Mouse (Mus musculus): Measurements from ENCODE around the gene Xrcc5.
A peak's percentile ranks its signal among the peaks of the same experiment; 100 is the strongest.

The Xrcc5 gene

DNA sequence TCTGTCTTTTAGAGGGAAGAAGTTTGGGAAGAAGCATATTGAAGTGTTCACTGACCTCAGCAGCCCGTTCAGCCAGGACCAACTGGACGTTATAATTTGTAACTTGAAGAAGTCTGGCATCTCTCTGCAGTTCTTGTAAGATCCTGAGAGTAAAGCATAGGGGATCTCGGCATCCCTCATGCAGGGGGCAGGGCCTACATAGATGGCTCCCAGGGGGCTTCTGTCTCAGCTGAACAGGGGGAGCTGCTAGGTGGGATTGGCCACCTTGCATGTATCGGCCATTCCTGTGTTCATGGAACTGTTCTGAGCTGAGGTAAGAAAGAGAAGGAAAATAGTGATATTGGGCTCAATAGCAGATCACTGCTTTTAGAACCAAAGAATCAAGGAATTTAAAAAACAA, 8.2 kb downstream of the Xrcc5 start:
- no peak for DNase-seq (ENCODE audit: low spot score)

DNA sequence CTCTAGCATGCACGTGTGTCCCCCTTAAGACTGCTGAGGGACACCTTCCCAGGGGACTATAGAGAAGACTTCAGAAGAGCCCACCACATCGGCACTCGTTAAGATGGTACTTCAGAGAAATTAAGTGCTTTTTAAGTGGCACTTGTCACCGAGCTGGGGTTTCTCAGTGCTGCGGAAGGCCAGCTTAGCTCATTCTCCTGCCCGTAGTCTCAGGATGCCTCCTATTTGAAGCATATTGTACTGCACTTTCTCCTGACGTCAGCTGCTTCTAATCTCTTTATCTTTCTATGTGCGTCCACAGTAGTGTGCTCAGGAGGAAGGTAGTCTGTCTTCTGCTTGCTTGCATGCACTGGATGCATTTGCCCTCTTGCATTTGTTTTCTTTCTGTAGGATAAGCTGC, 9.2 kb downstream of the Xrcc5 start:
- DNase-seq (ENCODE audit: low spot score): no peak

- no peak for DNase-seq (ENCODE audit: low spot score)
Measured at GRCm38 (mm10) chr1:72316901-72317300, 9.7 kb downstream of the Xrcc5 start.

GRCm38 (mm10) chr1:72320759-72321158, 13.5 kb downstream of the Xrcc5 start:
- DNase-seq (ENCODE audit: low spot score): no peak

- no peak for DNase-seq (ENCODE audit: low spot score)
Measured at GRCm38 (mm10) chr1:72323248-72323647, 16.0 kb downstream of the Xrcc5 start.

- no peak for DNase-seq (ENCODE audit: low spot score)
Measured at GRCm38 (mm10) chr1:72326162-72326821, 19.1 kb downstream of the Xrcc5 start.

- no peak for DNase-seq (ENCODE audit: low spot score)
Measured at GRCm38 (mm10) chr1:72334807-72335206, 27.6 kb downstream of the Xrcc5 start.

GRCm38 (mm10) chr1:72336780-72337179, 29.6 kb downstream of the Xrcc5 start:
- DNase-seq (ENCODE audit: low spot score): no peak

- DNase-seq (ENCODE audit: low spot score): no peak
Measured at GRCm38 (mm10) chr1:72338341-72338740, 31.1 kb downstream of the Xrcc5 start.

DNA sequence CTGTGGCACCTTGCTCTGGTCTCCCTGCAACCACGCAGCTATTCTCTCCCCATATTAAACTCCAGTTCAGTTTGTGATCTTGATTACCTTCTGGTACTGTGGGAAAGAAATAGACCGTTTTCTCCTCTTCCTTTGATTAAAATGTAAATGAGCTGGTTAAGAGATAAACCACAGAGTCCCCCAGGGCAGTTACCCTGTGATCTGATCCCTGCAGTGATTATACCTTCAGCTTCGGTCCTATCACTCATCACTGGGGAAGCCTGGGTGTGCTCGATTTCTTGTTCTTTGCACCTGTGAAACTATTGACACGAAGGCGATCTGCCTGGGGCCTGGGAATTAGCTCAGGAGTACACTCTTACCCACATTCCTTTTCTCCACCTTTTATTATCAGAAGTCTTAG, 40.7 kb downstream of the Xrcc5 start:
- no peak for DNase-seq (ENCODE audit: low spot score)

GRCm38 (mm10) chr1:72354856-72355255, 47.6 kb downstream of the Xrcc5 start:
- DNase-seq (ENCODE audit: low spot score): no peak

DNA sequence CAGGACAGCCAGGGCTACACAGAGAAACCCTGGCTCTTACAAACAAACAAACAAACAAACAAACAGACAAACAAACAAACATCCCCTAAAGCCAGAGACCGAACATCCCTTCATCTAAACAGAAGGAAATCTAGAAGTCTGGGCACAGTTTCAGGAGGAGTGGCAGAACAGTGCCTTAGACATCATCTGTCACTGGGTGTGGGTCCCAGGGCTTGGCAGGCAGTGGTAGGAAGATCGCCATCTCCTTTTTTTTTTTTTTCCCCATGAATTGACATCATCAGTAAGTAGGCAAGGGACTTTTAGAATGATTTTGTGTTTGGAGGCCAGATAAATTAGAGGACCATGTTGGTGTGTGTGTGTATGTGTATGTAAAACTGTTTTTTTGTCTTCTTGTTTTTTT, 51.0 kb downstream of the Xrcc5 start:
- DNase-seq (ENCODE audit: low spot score): peak; percentile 18

- DNase-seq (ENCODE audit: low spot score): no peak
Measured at GRCm38 (mm10) chr1:72359462-72359861, 52.2 kb downstream of the Xrcc5 start.

DNA sequence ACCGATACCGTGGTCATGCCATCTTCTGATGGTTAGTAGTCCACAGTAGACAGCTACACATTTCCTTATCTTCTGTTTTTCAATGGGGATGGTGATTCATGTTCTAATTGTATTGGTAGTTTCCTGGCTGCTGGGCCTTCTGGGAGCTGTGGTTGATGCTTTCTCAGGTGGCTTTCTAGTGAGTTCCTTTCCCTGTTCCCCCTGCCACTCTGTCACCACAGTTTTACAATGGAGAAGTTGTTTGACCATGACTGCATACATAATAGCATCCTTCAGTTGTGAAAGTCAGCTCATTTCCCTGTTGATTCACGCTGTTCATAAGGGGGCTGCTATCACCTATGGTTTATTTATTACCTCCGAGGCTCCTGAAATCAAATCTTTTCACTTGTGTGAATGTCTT, 53.6 kb downstream of the Xrcc5 start:
- DNase-seq (ENCODE audit: low spot score): no peak

DNA sequence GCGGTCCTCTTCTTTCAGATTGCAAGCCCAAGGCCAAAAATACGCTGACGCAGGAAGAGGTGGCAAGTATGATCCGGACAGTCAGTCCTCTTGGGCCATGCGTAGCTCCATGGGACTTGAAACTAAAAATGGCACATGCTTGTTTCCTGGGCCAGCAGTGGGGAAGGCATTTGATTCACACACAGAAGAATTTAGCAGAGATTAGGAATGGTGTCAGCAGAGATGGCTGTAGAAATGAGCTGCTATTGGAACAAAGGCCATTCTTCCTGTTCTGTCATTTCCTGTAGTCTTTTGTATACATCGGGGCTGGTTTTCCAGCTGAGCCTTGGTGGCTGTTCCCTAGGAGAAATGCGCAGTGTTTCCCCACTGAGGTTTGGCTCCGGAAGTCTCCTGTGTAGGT, 57.4 kb downstream of the Xrcc5 start:
- no peak for DNase-seq (ENCODE audit: low spot score)

- peak; percentile 86 for DNase-seq (ENCODE audit: low spot score)
Measured at GRCm38 (mm10) chr1:72372512-72372911, 65.3 kb downstream of the Xrcc5 start.

DNA sequence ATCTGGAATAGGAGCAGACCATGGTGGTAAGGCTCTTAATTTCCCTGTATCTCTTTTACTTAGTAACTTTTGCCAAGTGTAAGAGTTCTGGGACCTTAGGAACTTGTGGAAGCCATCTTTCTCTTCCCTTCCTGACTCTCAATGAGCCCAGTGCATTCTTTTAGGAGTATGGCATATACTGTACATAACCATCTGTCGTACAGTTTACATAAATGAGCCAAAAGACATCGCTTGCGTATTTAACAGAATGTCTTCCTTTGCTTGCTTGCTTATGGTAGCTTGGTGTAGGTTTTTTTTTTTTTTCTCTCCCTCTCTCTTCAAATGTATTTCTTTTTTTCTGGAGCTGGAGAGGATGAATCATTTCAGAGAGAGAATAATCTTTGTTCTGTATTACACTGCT, 65.7 kb downstream of the Xrcc5 start:
- DNase-seq (ENCODE audit: low spot score): no peak

DNA sequence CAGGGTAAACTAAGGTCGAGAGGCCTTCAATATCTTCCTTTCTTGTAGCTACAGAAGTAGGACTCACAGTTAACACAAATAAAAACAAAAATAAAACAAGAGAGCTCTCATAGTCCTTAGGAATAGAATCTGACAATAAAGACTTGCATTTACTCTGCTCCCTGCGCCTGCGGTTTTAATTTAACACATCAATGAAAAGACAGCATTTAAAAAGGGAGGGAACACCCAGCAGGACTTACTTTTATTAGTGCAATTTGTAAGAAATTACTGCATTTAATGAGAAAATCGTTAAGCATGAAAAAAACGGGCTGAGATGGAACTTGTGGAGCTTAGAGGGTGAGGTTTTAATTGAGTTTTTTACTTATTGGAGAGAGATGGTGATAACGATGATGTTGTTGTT, 66.4 kb downstream of the Xrcc5 start:
- DNase-seq (ENCODE audit: low spot score): no peak

GRCm38 (mm10) chr1:72374049-72374448, 66.8 kb downstream of the Xrcc5 start:
- no peak for DNase-seq (ENCODE audit: low spot score)

- no peak for DNase-seq (ENCODE audit: low spot score)
Measured at GRCm38 (mm10) chr1:72378151-72378550, 70.9 kb downstream of the Xrcc5 start.

DNA sequence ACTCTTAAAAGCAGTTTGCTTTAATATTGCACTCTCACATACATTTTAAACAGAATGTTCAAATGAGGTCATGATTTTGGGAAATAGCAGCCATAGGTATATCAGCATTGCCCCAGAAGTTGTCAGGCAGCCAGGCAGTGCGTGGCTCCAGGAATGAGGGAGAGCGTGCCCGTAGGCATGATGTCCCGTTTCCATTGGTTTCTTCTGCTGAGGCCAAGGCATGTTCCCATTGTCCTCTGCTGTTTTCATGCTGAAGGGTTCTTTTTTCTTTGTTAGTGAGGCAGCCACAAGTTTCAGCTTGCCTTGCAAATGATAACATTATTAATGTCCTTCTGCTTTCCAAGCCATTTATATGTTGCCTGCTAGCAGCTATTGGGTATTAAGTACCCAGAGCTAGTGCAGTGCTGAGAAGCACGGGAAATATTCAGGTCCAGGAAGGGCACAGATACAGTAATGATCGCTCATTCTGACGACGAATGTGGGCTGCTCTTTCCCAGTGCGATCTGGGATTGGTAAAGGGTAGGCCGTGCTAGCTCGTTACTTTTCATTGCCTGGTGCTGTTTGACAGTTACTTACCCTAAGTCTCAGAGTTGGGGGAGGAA, 72.6 kb downstream of the Xrcc5 start:
- DNase-seq (ENCODE audit: low spot score): no peak

GRCm38 (mm10) chr1:72380544-72380943, 73.3 kb downstream of the Xrcc5 start:
- DNase-seq (ENCODE audit: low spot score): no peak

DNA sequence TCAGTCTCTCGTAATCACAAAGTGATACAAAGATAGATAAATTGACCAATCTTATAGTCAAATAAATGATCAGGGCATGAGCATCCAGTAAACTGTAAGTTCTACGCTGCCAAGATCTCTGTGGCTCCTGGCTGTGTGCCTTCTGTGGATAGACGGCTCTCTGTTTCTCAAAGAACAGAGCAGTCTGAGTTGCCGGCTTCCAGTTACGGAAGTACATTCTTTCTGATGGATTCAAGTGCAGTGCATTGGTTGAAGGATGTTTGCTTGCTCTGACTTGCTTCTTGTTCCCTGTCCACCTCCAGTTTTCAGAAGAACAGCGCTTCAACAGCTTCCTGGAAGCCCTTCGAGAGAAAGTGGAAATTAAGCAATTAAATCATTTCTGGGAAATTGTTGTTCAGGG, 75.8 kb downstream of the Xrcc5 start:
- no peak for DNase-seq (ENCODE audit: low spot score)

- no peak for DNase-seq (ENCODE audit: low spot score)
Measured at GRCm38 (mm10) chr1:72383651-72384050, 76.4 kb downstream of the Xrcc5 start.

Measured in MN1 (cell line).